Mouse (Mus musculus): ENCODE measurements around the gene Myo15b. TPM values are rescaled to one million over a fixed set of nuclear protein-coding genes. Genes with fewer than 3 reads are reported as not detected.

Myo15b gene
- 0.08 and 0.54 TPM in 2 replicates for polyA plus RNA-seq (2014; fragmentation: Nextera tagmentation; extraction: Ambion mirVana)

- H3K27ac ChIP-seq (replicated peaks; ENCODE audit: low read depth, low read length) = no peak within 1 kb of the TSS
- H3K36me3 ChIP-seq (ENCODE audit: control insufficient read depth, insufficient read depth, low read length) = no peaks in the 10 kb centered on the region
- H3K9me3 ChIP-seq (ENCODE audit: control insufficient read depth, low read length) = no peaks in the 10 kb centered on the region
- 8% methylated on average over 22 of the region's 27 CpGs for WGBS
- peak within 1 kb of the TSS; percentile 51 for H3K9ac ChIP-seq (ENCODE audit: low read depth, low read length)
- H3K27me3 ChIP-seq (replicated peaks; ENCODE audit: control insufficient read depth, insufficient read depth, low read length) = peaks cover 49% of the 10 kb centered on the region
- ATAC-seq (ENCODE audit: low read depth) (no peak), DNase-seq (ENCODE audit: low spot score) (no peak)
- H3K4me1 ChIP-seq (ENCODE audit: control insufficient read depth, insufficient read depth, low read length) = peaks cover 6% of the 10 kb centered on the region; the same call in 1 of the 2 replicates
- H3K4me3 ChIP-seq (ENCODE audit: low read depth, low read length) = peak within 1 kb of the TSS; percentile 41
- peak within 1 kb of the TSS; percentile 62 for H3K4me2 ChIP-seq (ENCODE audit: low read depth, low read length)
These were observed at the start of gene Myo15b for GRCm38 (mm10) chr11:115858354-115858753. Myo15b (plus strand) TSS chr11:115858406.

DNA sequence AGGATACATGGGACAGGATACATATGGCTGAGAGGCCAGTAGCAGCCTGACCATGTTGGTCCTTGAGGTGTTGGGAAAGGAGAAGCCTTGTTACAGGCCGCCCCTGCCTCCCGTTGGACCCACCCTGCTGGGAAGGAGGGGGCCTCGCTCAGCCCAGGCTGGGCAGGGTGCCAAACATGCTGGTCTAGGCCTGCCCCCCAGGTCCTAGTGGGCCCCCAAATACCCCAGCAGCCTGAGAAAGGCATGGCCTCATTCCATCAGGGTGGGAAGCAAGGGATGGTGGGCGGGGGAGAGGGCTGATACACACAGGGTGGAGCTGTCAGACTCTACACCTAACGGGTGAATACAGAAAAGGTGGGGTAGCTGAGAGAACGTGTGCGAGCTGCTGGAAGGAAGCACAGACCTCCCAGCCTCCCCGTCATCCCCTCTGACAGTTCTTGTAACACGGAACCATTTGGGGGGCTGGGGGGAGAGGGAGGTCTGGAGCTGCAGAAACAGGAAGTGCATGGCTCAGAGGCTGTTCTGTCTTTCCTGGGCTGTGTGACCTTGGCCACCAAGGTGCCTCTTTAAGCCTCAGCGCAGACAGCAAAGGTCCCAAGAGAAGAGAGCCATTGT lies 49.4 kb upstream of the Myo15b start:
- Histone ChIP-seq H3K4me3 (ENCODE audit: low read depth, low read length) (0 out of 2 replicates have a peak overlapping the region, but pooled peaks have one; percentile 9), H3K4me1 (ENCODE audit: control insufficient read depth, insufficient read depth, low read length) (peaks cover 49% of the 10 kb centered on the region), H3K9ac (ENCODE audit: low read depth, low read length) (no peak overlapping the region), H3K4me2 (ENCODE audit: low read depth, low read length) (peak overlapping the region; percentile 88), H3K9me3 (ENCODE audit: control insufficient read depth, low read length) (no peaks in the 10 kb centered on the region), H3K36me3 (ENCODE audit: control insufficient read depth, insufficient read depth, low read length) (peaks cover 40% of the 10 kb centered on the region), H3K27me3 (replicated peaks; ENCODE audit: control insufficient read depth, insufficient read depth, low read length) (no peaks in the 10 kb centered on the region), H3K27ac (replicated peaks; ENCODE audit: low read depth, low read length) (peak overlapping the region; percentile 63)
- DNase-seq (ENCODE audit: low spot score) (peak; percentile 89), ATAC-seq (ENCODE audit: low read depth) (peak; percentile 22)
- 16% methylated on average over 10 of the region's 10 CpGs for WGBS

GRCm38 (mm10) chr11:115809311-115809781 lies 48.9 kb upstream of the Myo15b start:
- H3K4me2 ChIP-seq (ENCODE audit: low read depth, low read length) = peak overlapping the region; percentile 88
- H3K27ac ChIP-seq (replicated peaks; ENCODE audit: low read depth, low read length) = peak overlapping the region; percentile 63
- peaks cover 49% of the 10 kb centered on the region for H3K4me1 ChIP-seq (ENCODE audit: control insufficient read depth, insufficient read depth, low read length)
- H3K9me3 ChIP-seq (ENCODE audit: control insufficient read depth, low read length) = no peaks in the 10 kb centered on the region
- H3K4me3 ChIP-seq (ENCODE audit: low read depth, low read length) = 0 out of 2 replicates have a peak overlapping the region, but pooled peaks have one; percentile 9
- 62% methylated on average over 8 of the region's 8 CpGs for WGBS
- H3K9ac ChIP-seq (ENCODE audit: low read depth, low read length) = no peak overlapping the region
- no peak for ATAC-seq (ENCODE audit: low read depth)
- DNase-seq (ENCODE audit: low spot score) = peak; percentile 35
- no peaks in the 10 kb centered on the region for H3K27me3 ChIP-seq (replicated peaks; ENCODE audit: control insufficient read depth, insufficient read depth, low read length)
- peaks cover 35% of the 10 kb centered on the region for H3K36me3 ChIP-seq (ENCODE audit: control insufficient read depth, insufficient read depth, low read length)

DNA sequence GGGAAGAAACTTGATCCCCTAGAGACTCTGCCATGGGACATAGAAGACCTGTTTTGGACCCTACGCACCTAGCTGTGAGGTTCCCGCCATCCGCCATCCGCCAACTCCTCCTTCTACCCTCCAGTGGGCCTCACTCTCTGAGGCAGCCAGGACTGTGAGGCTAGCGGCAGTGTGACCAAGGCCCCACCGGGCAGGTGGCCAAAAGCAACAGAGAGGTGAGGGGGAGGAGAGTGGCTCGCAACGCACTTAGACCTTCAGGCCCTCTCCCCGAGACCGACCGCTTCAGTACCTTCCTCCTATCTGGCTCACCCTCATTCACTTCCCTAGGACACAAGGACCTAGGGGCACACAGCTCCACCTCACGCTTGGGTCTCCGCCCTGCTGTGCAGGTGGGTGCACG lies 47.8 kb upstream of the Myo15b start:
- DNase-seq (ENCODE audit: low spot score) = peak; percentile 72
- Histone ChIP-seq H3K4me1 (ENCODE audit: control insufficient read depth, insufficient read depth, low read length) (peaks cover 53% of the 10 kb centered on the region), H3K4me3 (ENCODE audit: low read depth, low read length) (peak overlapping the region; percentile 87), H3K27ac (replicated peaks; ENCODE audit: low read depth, low read length) (peak overlapping the region; percentile 63), H3K9ac (ENCODE audit: low read depth, low read length) (no peak overlapping the region), H3K36me3 (ENCODE audit: control insufficient read depth, insufficient read depth, low read length) (peaks cover 24% of the 10 kb centered on the region), H3K9me3 (ENCODE audit: control insufficient read depth, low read length) (no peaks in the 10 kb centered on the region), H3K27me3 (replicated peaks; ENCODE audit: control insufficient read depth, insufficient read depth, low read length) (no peaks in the 10 kb centered on the region), H3K4me2 (ENCODE audit: low read depth, low read length) (peak overlapping the region; percentile 88)
- 68% methylated on average over 14 of the region's 14 CpGs for WGBS
- no peak for ATAC-seq (ENCODE audit: low read depth)

DNA sequence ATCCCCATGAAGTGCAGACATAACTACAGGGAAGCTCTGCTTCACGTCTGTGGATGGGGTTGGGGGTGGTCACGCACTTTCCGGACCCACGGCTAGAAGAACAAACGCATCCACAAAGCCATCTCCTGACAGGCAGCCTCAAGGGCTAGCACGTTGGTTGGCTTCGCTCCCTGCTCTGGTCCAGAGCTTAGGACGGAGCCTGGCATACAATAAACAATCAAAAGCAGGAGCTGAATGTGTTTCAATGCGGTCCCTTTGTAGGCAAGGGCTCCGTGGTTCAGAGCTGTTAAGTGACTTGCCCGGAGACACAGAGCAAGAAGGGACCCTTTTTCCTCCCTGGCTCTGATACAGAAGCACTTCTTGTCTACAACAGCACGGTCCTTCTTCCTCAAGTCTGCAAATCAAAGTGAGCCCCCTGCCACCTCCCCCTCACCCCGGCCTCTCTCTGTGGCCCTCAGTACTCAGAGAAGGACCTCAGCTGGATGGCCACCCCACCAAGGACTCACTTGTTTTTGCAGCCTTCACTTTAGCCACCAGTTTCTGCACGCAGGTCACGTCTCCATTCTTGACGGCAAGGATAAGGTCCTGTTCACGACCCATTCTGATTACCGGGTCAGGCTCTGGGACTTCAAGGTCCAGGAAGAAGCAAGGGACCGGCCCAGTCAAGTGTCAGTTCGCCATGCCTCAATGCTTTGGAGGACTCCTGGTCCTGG lies 46.7 kb upstream of the Myo15b start:
- Histone ChIP-seq H3K4me1 (ENCODE audit: control insufficient read depth, insufficient read depth, low read length) (peaks cover 56% of the 10 kb centered on the region), H3K27ac (replicated peaks; ENCODE audit: low read depth, low read length) (0 out of 2 replicates have a peak overlapping the region, but pooled peaks have one; percentile 44), H3K9ac (ENCODE audit: low read depth, low read length) (peak overlapping the region; percentile 87), H3K9me3 (ENCODE audit: control insufficient read depth, low read length) (no peaks in the 10 kb centered on the region), H3K4me2 (ENCODE audit: low read depth, low read length) (peak overlapping the region; percentile 88), H3K4me3 (ENCODE audit: low read depth, low read length) (peak overlapping the region; percentile 87), H3K36me3 (ENCODE audit: control insufficient read depth, insufficient read depth, low read length) (peaks cover 17% of the 10 kb centered on the region), H3K27me3 (replicated peaks; ENCODE audit: control insufficient read depth, insufficient read depth, low read length) (no peaks in the 10 kb centered on the region)
- no peak for ATAC-seq (ENCODE audit: low read depth)
- no peak for DNase-seq (ENCODE audit: low spot score)
- WGBS = 77% methylated on average over 20 of the region's 20 CpGs

DNA sequence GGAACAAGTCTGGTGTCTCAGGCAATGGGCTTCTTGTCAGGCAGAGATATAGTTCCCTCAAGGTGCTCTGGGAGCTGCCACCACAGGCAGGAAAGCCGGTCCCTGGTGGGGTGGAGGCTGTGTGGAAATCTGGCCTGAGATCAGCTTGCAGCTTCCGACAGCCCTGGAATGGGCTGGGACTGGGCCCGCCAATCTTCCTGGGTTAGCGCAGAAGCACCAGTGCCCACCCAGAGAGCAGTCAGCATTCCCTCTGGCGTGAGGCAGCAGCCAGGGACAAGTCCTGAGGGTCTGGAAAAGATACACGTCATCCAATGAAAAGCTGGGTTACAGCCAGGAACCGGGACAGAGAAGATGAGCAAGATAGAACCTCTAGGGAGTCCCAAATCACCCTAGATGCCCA lies 46.1 kb upstream of the Myo15b start:
- Histone ChIP-seq H3K9ac (ENCODE audit: low read depth, low read length) (peak overlapping the region; percentile 87), H3K36me3 (ENCODE audit: control insufficient read depth, insufficient read depth, low read length) (peaks cover 16% of the 10 kb centered on the region; the same call in 1 of the 2 replicates), H3K4me3 (ENCODE audit: low read depth, low read length) (peak overlapping the region; percentile 87), H3K4me1 (ENCODE audit: control insufficient read depth, insufficient read depth, low read length) (peaks cover 56% of the 10 kb centered on the region), H3K9me3 (ENCODE audit: control insufficient read depth, low read length) (no peaks in the 10 kb centered on the region), H3K27me3 (replicated peaks; ENCODE audit: control insufficient read depth, insufficient read depth, low read length) (no peaks in the 10 kb centered on the region), H3K27ac (replicated peaks; ENCODE audit: low read depth, low read length) (0 out of 2 replicates have a peak overlapping the region, but pooled peaks have one; percentile 44), H3K4me2 (ENCODE audit: low read depth, low read length) (peak overlapping the region; percentile 88)
- no peak for DNase-seq (ENCODE audit: low spot score)
- 18% methylated on average over 7 of the region's 7 CpGs for WGBS
- no peak for ATAC-seq (ENCODE audit: low read depth)

DNA sequence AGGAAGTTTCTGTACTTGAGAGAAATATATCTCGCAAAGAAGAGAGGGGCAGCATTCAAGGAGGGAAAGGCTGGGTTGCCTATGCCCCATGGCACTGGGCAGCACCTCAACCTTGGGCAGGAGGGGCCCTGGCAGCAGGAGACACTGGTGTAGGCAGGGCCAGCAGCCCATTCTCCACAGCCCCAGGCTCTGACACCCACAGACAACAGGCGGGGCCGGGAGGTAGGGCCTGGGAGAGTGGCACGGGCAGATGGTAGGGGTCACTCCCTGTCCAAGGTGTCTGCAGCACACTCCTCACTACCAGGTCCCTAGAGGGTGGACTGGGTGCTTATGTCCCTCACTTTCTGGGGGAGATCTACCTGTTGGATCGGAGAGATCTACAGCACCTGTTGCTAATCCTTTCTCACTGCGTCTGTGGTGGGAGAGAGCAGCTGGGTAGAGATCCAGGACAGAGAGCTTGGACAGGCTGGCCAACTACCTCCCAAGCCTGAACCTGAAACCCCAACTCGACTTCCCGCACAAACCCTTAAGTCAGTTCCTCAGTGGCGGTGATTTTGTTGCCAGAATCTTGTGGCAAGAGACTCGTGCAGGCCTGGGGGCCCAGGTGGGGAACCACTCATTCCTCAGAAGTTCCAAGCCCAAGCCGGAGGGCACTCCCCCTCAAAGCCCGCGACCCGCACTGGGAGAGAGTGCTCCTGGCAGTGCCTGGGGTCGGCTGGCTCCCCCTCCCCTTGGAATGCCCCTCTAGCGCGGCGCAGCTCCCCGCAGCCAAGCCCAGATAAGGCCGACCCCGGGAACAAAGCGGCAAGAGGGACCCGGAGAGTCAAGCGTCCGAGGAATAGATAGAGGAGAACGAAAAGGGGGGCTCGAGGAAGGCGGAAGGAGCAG lies 45.4 kb upstream of the Myo15b start:
- Histone ChIP-seq H3K9ac (ENCODE audit: low read depth, low read length) (peak overlapping the region; percentile 87), H3K27me3 (replicated peaks; ENCODE audit: control insufficient read depth, insufficient read depth, low read length) (no peaks in the 10 kb centered on the region), H3K4me3 (ENCODE audit: low read depth, low read length) (peak overlapping the region; percentile 87), H3K4me2 (ENCODE audit: low read depth, low read length) (peak overlapping the region; percentile 88), H3K27ac (replicated peaks; ENCODE audit: low read depth, low read length) (peak overlapping the region; percentile 85), H3K36me3 (ENCODE audit: control insufficient read depth, insufficient read depth, low read length) (peaks cover 18% of the 10 kb centered on the region; the same call in 1 of the 2 replicates), H3K4me1 (ENCODE audit: control insufficient read depth, insufficient read depth, low read length) (peaks cover 55% of the 10 kb centered on the region), H3K9me3 (ENCODE audit: control insufficient read depth, low read length) (no peaks in the 10 kb centered on the region)
- DNase-seq (ENCODE audit: low spot score) = peak; percentile 31
- 3% methylated on average over 26 of the region's 28 CpGs for WGBS
- ATAC-seq (ENCODE audit: low read depth) = peak; percentile 5; the same call in 1 of the 2 replicates

Measured in embryonic facial prominence, embryonic 14.5 days (tissue).